Mouse (Mus musculus): ENCODE results near the gene Gm28035. TPM values are rescaled to one million over a fixed set of nuclear protein-coding genes. Genes with fewer than 3 reads are reported as not detected.

The Gm28035 gene
- polyA plus RNA-seq, 1 experiment from 2014 or later, result 0.20 TPM

GRCm38 (mm10) chr2:30286192-30287026 lies 46.0 kb downstream of the Gm28035 start, which contains the start of the genes Dolk and Nup188:
Dolk (minus strand) TSS chr2:30286334.
Nup188 (plus strand) TSS chr2:30286397.
- Histone ChIP-seq H3K4me3 (ENCODE audit: low read depth, low read length) (peak within 1 kb of the TSS; percentile 99), H3K27me3 (ENCODE audit: control insufficient read depth, insufficient read depth, low read length) (no peaks in the 10 kb centered on the region), H3K4me2 (ENCODE audit: low read depth, low read length, severe bottlenecking) (peak within 1 kb of the TSS; percentile 95), H3K27ac (ENCODE audit: low read depth, low read length) (peak within 1 kb of the TSS; percentile 46; the same call in 1 of the 2 replicates), H3K9me3 (ENCODE audit: control insufficient read depth, low read length) (no peaks in the 10 kb centered on the region), H3K9ac (ENCODE audit: low read length) (peak within 1 kb of the TSS; percentile 96), H3K36me3 (ENCODE audit: control insufficient read depth, insufficient read depth, low read length) (no peaks in the 10 kb centered on the region; the same call in 1 of the 2 replicates), H3K4me1 (replicated peaks; ENCODE audit: control insufficient read depth, insufficient read depth, low read length) (peaks cover 4% of the 10 kb centered on the region; the same call in 1 of the 2 replicates)
- under 1% methylated on average over 60 of the region's 68 CpGs for WGBS
- ATAC-seq (replicated peaks; ENCODE audit: low FRiP score) (peak; percentile 93), DNase-seq (ENCODE audit: low spot score) (peak; percentile 99)

- H3K4me2 ChIP-seq (ENCODE audit: low read depth, low read length, severe bottlenecking), result peak overlapping the region; percentile 95
- H3K36me3 ChIP-seq (ENCODE audit: control insufficient read depth, insufficient read depth, low read length), result no peaks in the 10 kb centered on the region; the same call in 1 of the 2 replicates
- H3K4me3 ChIP-seq (ENCODE audit: low read depth, low read length), result peak overlapping the region; percentile 99
- no peak overlapping the region for H3K27ac ChIP-seq (ENCODE audit: low read depth, low read length)
- 0% methylated on average over 10 of the region's 10 CpGs for WGBS
- H3K9ac ChIP-seq (ENCODE audit: low read length), result peak overlapping the region; percentile 96
- H3K9me3 ChIP-seq (ENCODE audit: control insufficient read depth, low read length), result no peaks in the 10 kb centered on the region
- H3K27me3 ChIP-seq (ENCODE audit: control insufficient read depth, insufficient read depth, low read length), result no peaks in the 10 kb centered on the region
- no peak for DNase-seq (ENCODE audit: low spot score)
- peaks cover 4% of the 10 kb centered on the region; the same call in 1 of the 2 replicates for H3K4me1 ChIP-seq (replicated peaks; ENCODE audit: control insufficient read depth, insufficient read depth, low read length)
- no peak; the same call in 1 of the 2 replicates for ATAC-seq (replicated peaks; ENCODE audit: low FRiP score)
Measured at GRCm38 (mm10) chr2:30287027-30287373, 46.6 kb downstream of the Gm28035 start.

DNA sequence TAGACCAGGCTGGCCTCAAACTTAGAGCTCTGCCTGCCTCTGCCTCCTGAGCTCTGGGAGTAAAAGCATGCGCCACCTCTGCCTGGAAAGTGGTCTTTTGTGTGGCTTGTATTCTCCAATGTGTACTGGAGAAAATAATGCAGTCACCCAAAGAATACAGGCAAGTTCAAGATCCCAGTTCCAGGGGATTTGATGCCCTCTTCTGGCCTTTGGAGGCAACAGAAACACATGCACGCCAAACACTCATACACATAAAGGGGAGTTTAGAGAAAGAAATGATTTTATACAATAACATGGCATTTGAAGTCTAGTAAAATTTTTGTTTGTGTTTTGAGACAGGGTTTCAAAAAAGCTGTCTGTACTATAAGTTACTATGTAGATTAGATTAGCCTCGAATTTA lies 59.2 kb downstream of the Gm28035 start:
- peaks cover 18% of the 10 kb centered on the region for H3K36me3 ChIP-seq (ENCODE audit: control insufficient read depth, insufficient read depth, low read length)
- H3K4me3 ChIP-seq (ENCODE audit: low read depth, low read length), result no peak overlapping the region
- WGBS, result 75% methylated on average over 3 of the region's 3 CpGs

DNA sequence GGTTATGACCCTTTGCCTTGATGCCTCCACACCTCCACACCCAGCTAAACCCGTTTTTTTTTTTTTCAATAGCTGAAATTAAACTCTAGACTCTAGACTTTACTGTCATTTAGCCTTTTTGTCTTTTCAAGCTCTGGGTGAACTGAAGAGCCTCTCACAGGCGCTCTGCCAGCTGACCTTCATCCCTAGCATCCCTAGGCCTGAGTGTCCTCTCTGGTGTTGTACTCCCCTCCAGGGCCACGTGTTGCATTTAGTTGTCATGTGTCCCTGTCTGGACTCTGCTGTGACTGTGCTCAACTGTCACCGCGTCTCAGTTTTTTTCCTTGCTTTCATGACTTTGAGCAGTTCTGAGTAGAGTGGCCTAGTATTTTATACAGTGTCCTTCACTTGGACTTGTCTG lies 59.6 kb downstream of the Gm28035 start:
- Histone ChIP-seq H3K27ac (ENCODE audit: low read depth, low read length) (no peak overlapping the region), H3K27me3 (ENCODE audit: control insufficient read depth, insufficient read depth, low read length) (no peaks in the 10 kb centered on the region), H3K4me1 (replicated peaks; ENCODE audit: control insufficient read depth, insufficient read depth, low read length) (no peaks in the 10 kb centered on the region), H3K4me2 (ENCODE audit: low read depth, low read length, severe bottlenecking) (no peak overlapping the region), H3K4me3 (ENCODE audit: low read depth, low read length) (no peak overlapping the region), H3K9ac (ENCODE audit: low read length) (no peak overlapping the region), H3K9me3 (ENCODE audit: control insufficient read depth, low read length) (no peaks in the 10 kb centered on the region), H3K36me3 (ENCODE audit: control insufficient read depth, insufficient read depth, low read length) (peaks cover 22% of the 10 kb centered on the region)
- 88% methylated on average over 5 of the region's 5 CpGs for WGBS
- no peak for DNase-seq (ENCODE audit: low spot score)
- no peak for ATAC-seq (replicated peaks; ENCODE audit: low FRiP score)

More for the DNA sequence above, 59.2 kb downstream of the Gm28035 start:
- Histone ChIP-seq H3K27me3 (ENCODE audit: control insufficient read depth, insufficient read depth, low read length) (no peaks in the 10 kb centered on the region), H3K4me2 (ENCODE audit: low read depth, low read length, severe bottlenecking) (no peak overlapping the region), H3K9me3 (ENCODE audit: control insufficient read depth, low read length) (no peaks in the 10 kb centered on the region), H3K4me1 (replicated peaks; ENCODE audit: control insufficient read depth, insufficient read depth, low read length) (no peaks in the 10 kb centered on the region), H3K9ac (ENCODE audit: low read length) (no peak overlapping the region), H3K27ac (ENCODE audit: low read depth, low read length) (no peak overlapping the region)
- DNase-seq (ENCODE audit: low spot score) (no peak), ATAC-seq (replicated peaks; ENCODE audit: low FRiP score) (no peak)

GRCm38 (mm10) chr2:30306087-30306486 lies 65.7 kb downstream of the Gm28035 start:
- no peak for DNase-seq (ENCODE audit: low spot score)
- Histone ChIP-seq H3K4me2 (ENCODE audit: low read depth, low read length, severe bottlenecking) (no peak overlapping the region), H3K9me3 (ENCODE audit: control insufficient read depth, low read length) (no peaks in the 10 kb centered on the region), H3K36me3 (ENCODE audit: control insufficient read depth, insufficient read depth, low read length) (peaks cover 31% of the 10 kb centered on the region), H3K4me1 (replicated peaks; ENCODE audit: control insufficient read depth, insufficient read depth, low read length) (no peaks in the 10 kb centered on the region), H3K27me3 (ENCODE audit: control insufficient read depth, insufficient read depth, low read length) (no peaks in the 10 kb centered on the region), H3K27ac (ENCODE audit: low read depth, low read length) (no peak overlapping the region), H3K9ac (ENCODE audit: low read length) (no peak overlapping the region), H3K4me3 (ENCODE audit: low read depth, low read length) (no peak overlapping the region)
- WGBS, result 97% methylated on average over 7 of the region's 7 CpGs
- no peak for ATAC-seq (replicated peaks; ENCODE audit: low FRiP score)

DNA sequence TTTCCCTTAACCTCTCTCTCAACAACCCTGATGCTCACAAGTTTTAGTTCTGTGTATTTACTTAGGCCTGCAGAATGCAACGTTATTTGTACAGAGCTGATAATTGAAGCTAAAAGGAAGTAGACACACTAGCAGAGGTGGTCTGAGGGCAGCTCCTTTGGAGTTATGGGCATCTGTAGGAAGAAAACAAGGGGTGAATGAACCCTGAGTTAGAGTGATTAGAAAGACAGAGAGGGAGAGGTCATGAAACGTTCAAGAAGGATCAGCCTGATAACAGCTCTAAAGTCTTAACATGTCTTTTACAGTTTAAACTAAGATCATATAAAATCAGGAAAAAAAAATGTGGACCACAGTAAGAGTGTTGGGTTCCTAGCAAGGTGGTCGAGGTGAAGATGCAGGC lies 69.0 kb downstream of the Gm28035 start:
- H3K36me3 ChIP-seq (ENCODE audit: control insufficient read depth, insufficient read depth, low read length), result peaks cover 30% of the 10 kb centered on the region
- H3K27ac ChIP-seq (ENCODE audit: low read depth, low read length), result no peak overlapping the region
- no peak overlapping the region for H3K9ac ChIP-seq (ENCODE audit: low read length)
- 95% methylated on average over 3 of the region's 3 CpGs for WGBS
- H3K27me3 ChIP-seq (ENCODE audit: control insufficient read depth, insufficient read depth, low read length), result no peaks in the 10 kb centered on the region
- DNase-seq (ENCODE audit: low spot score) (no peak), ATAC-seq (replicated peaks; ENCODE audit: low FRiP score) (no peak)
- no peaks in the 10 kb centered on the region for H3K4me1 ChIP-seq (replicated peaks; ENCODE audit: control insufficient read depth, insufficient read depth, low read length)
- H3K4me3 ChIP-seq (ENCODE audit: low read depth, low read length), result no peak overlapping the region
- no peak overlapping the region for H3K4me2 ChIP-seq (ENCODE audit: low read depth, low read length, severe bottlenecking)
- no peaks in the 10 kb centered on the region for H3K9me3 ChIP-seq (ENCODE audit: control insufficient read depth, low read length)

GRCm38 (mm10) chr2:30311481-30311880 lies 71.1 kb downstream of the Gm28035 start:
- Histone ChIP-seq H3K27me3 (ENCODE audit: control insufficient read depth, insufficient read depth, low read length) (no peaks in the 10 kb centered on the region), H3K36me3 (ENCODE audit: control insufficient read depth, insufficient read depth, low read length) (peaks cover 26% of the 10 kb centered on the region), H3K9ac (ENCODE audit: low read length) (no peak overlapping the region), H3K4me1 (replicated peaks; ENCODE audit: control insufficient read depth, insufficient read depth, low read length) (no peaks in the 10 kb centered on the region), H3K4me3 (ENCODE audit: low read depth, low read length) (no peak overlapping the region), H3K4me2 (ENCODE audit: low read depth, low read length, severe bottlenecking) (no peak overlapping the region), H3K9me3 (ENCODE audit: control insufficient read depth, low read length) (no peaks in the 10 kb centered on the region), H3K27ac (ENCODE audit: low read depth, low read length) (no peak overlapping the region)
- 95% methylated on average over 2 of the region's 2 CpGs for WGBS
- DNase-seq (ENCODE audit: low spot score) (no peak), ATAC-seq (replicated peaks; ENCODE audit: low FRiP score) (no peak)

DNA sequence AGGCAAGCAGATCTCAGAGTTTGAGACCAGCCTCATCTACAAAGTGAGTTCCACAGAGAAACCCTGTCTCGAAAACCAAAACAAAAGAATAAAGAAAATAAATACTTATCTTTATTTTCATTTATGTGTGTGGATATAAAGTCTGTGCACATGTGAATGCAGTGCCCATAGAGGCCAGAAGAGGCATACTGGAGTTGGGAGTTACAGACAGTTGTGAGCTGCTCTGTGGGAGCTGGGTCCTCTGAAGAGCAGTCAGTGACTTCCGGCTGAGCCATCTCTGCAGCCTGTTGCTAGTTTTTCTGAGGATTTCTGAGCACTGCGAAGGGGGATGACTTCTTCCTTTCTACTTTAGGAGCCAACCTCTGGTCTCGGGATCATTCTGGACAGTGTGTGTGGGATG lies 75.8 kb downstream of the Gm28035 start:
- WGBS, result 96% methylated on average over 4 of the region's 4 CpGs
- H3K4me3 ChIP-seq (ENCODE audit: low read depth, low read length), result no peak overlapping the region
- no peak overlapping the region for H3K9ac ChIP-seq (ENCODE audit: low read length)
- no peaks in the 10 kb centered on the region for H3K4me1 ChIP-seq (replicated peaks; ENCODE audit: control insufficient read depth, insufficient read depth, low read length)
- peaks cover 13% of the 10 kb centered on the region for H3K36me3 ChIP-seq (ENCODE audit: control insufficient read depth, insufficient read depth, low read length)
- DNase-seq (ENCODE audit: low spot score) (no peak), ATAC-seq (replicated peaks; ENCODE audit: low FRiP score) (no peak)
- H3K27ac ChIP-seq (ENCODE audit: low read depth, low read length), result no peak overlapping the region
- H3K27me3 ChIP-seq (ENCODE audit: control insufficient read depth, insufficient read depth, low read length), result no peaks in the 10 kb centered on the region
- no peaks in the 10 kb centered on the region for H3K9me3 ChIP-seq (ENCODE audit: control insufficient read depth, low read length)
- H3K4me2 ChIP-seq (ENCODE audit: low read depth, low read length, severe bottlenecking), result no peak overlapping the region

- no peaks in the 10 kb centered on the region for H3K4me1 ChIP-seq (replicated peaks; ENCODE audit: control insufficient read depth, insufficient read depth, low read length)
- H3K4me3 ChIP-seq (ENCODE audit: low read depth, low read length), result no peak overlapping the region
- H3K9ac ChIP-seq (ENCODE audit: low read length), result no peak overlapping the region
- 89% methylated on average over 5 of the region's 5 CpGs for WGBS
- H3K27ac ChIP-seq (ENCODE audit: low read depth, low read length), result no peak overlapping the region
- no peaks in the 10 kb centered on the region for H3K9me3 ChIP-seq (ENCODE audit: control insufficient read depth, low read length)
- no peak for DNase-seq (ENCODE audit: low spot score)
- peaks cover 17% of the 10 kb centered on the region for H3K36me3 ChIP-seq (ENCODE audit: control insufficient read depth, insufficient read depth, low read length)
- H3K4me2 ChIP-seq (ENCODE audit: low read depth, low read length, severe bottlenecking), result no peak overlapping the region
- no peak for ATAC-seq (replicated peaks; ENCODE audit: low FRiP score)
- H3K27me3 ChIP-seq (ENCODE audit: control insufficient read depth, insufficient read depth, low read length), result no peaks in the 10 kb centered on the region
Measured at GRCm38 (mm10) chr2:30316955-30317354, 76.6 kb downstream of the Gm28035 start.
